Mouse (Mus musculus) hindlimb bud, embryonic 11.5 days (tissue): ENCODE results near the gene Mical2.

ENCODE experiments used
- DNase-seq: peaks from one replicate; pipeline ENCODE4 v3.0.0-alpha.2; 2012; ENCODE audit warnings: low read depth, low spot score; ENCODE audit errors: extremely low spot score

The Mical2 gene

DNA sequence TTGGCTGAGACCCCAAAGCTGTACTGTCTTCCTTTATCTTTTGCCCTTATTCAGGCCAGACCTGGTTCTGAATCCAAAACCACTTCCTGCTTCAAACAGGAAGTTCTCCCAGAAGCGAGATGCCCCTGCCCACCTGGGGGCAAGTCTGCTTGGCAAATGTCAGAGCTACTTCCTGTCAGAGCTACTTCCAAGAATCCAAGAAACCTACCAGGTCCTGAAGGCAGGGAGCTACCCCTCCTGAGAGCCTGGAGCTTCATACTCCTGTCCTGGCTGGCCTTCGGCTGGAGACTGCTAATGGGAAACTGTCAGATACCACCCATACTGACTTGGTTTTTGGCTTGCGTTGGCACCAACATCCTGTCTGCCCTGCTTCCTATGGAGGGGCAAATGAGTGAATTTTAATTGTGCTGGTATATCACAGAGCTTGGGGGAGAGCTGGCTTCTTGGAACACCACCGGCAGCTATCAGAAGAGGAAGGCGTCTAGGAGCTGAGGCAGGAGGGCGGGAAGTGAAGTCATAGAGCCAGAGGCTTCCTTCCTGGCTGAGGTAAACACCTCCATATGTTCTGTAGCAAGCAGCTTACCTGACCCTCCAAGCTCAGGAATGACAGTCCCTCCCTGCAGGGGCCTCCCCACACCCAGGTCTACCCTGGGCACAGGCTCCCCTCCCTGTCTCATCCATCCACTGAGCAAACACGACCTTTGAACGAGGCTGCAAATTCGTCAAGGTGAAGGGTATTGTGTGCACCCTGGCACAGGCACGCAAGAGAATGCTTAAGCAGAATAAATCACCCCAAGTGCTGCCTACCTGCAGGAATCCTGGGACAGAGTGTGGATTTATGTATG is 17.1 kb upstream of the Mical2 start:
- no peak for DNase-seq

GRCm38 (mm10) chr7:112209621-112210020 is 16.0 kb upstream of the Mical2 start:
- no peak for DNase-seq

DNA sequence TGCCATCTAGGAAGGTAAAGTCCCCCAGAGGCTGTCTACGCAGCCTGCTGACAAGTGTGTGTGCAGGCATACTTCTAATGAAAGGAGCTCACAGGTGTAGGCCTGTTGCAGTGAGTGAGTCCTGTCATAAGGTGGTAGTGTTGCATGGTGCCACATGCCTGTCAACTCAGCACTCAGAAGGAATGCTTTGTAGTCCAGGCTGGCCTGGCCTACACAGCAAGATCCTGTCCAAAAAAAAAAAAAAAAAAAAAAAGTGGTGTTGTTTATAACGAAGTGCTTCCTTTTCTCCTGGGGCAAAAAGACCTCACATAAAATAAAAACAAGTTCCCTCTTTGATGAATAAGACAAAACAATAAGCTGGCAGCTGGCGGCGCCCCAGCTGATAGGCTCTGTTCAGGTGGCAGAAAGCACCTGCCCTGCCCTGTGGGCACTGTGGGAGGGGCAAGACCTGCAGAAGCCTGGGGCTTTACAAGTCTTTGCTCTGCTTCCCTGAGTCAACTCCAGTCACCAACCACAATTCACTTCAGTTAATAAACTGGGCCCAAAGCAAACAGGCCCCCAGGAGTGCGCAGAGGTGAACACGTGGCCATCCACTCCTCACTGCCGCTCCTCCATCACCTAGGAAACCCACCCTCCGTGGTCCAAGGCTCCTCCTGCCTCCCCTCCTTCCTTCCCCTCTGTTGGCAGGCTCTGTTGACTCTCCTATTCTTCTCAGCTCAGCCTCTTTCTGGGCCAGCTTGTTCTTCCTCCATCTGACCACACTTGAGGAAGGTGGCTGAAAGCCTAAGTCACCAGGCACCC is 12.5 kb upstream of the Mical2 start:
- no peak for DNase-seq

GRCm38 (mm10) chr7:112215871-112216270 is 9.8 kb upstream of the Mical2 start:
- no peak for DNase-seq

DNA sequence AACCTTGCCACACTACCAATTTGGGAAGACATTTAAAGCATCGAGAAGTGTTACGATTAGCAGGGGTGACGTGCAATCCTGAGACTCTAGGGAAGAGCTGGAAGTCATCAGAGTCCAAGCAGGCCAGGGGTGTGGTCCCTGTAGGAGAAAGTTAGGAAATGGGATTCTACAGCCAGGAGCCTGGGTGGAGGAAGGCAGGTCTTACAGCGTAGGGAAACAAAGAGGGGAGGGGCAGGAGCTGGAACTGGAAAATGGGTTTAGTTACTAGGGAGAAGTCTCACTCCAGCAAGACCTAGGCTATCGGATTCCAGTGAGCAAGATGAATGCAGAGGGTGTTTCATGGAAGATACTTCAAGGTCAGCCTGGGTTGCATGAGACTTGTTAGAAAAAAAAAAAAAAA is 8.9 kb upstream of the Mical2 start:
- DNase-seq, result no peak

DNA sequence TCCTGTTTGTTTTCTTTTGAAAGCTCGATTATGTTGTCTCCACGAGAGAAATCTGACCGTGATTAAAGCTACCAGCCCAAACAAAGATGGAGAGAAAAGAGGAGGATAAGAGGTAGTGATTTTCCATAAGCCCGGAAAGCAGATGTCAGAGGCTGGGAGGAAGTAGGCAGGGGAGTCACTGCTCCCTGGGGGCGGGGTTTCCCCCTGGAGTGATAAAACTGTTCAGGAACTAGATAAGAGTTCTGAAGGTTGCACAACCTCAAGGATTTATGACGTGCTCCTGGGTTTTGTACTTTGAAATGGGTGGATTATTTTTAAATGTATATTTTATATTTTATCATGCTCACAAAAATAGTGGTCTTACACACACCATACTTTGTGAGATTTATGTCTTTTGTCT is 8.4 kb upstream of the Mical2 start:
- DNase-seq, result no peak

DNA sequence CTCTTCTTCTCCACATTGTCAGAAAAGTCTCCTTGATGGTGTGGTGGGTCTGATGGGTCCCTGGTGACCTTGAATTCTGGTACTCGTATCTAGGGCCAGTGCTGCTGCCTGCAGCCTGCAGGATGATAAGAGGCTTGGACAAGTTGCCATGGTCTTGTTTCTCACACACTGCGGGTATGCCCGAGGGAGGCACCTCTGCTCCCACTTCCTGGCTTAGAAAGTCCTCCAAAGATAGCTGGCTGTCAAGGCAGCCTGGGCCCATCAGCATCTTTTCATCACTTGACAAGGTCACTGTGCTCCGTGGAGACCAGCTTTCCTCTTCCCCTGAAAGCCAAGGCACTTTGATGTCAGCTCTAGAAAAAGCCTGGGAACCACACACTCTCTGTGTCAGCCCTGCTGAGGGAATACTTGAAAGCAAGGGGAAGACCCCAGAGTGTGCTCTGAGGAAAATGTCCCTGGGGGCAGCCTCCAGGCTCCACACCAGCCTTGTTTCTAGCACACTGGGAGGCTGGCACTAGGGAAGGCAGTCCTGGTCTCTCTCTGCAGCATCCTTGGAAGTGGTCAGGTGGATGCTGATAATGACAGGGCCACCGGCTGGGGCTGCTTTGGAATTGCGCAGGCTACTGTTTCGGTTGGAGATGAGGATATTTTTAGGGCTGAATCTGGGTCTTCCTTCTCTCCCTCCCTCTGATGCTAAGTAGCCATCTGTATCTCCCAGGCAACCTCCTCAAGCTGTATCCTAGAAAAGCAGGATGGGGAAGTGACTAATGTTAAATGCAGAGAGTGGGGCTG is 2.7 kb upstream of the Mical2 start:
- no peak for DNase-seq

DNA sequence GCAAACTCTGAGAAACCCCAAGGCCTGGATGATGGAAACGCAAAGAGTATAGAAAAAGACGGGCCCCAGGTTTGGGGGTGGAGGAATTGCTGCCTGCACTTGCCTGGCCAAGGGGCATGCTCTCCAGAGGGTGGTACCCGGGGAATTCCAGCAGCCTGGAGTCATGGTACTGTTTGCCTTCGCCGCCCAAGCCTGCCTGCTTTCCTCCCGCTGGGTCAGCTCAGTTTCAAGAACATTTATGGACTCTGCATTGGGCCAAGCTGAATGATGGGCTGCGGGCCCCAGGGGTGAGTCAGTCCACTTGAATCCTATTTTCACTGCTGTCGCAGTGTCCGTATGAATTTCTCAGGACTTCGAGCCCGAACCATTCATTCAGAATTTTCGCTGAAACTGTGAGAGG is 802 bp upstream of the Mical2 start:
- DNase-seq, result no peak

- DNase-seq, result no peak
Observed at GRCm38 (mm10) chr7:112226446-112227265, 1.0 kb downstream of the Mical2 start.

DNA sequence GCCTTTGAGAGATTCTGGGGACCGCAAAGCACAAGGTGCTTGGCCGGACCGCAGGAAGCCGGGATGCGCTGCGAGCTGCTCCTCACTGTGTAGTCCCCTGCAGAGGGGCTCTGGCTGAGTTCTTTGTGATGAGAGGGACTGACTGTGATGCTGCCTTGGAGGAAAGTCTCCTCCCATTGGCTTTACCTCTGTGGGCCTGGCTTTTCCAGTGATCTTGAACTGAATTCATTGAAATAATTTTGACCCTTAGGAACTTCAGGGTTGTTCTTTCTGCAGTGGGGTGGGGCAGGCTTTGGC is 1.6 kb downstream of the Mical2 start:
- DNase-seq, result no peak

DNA sequence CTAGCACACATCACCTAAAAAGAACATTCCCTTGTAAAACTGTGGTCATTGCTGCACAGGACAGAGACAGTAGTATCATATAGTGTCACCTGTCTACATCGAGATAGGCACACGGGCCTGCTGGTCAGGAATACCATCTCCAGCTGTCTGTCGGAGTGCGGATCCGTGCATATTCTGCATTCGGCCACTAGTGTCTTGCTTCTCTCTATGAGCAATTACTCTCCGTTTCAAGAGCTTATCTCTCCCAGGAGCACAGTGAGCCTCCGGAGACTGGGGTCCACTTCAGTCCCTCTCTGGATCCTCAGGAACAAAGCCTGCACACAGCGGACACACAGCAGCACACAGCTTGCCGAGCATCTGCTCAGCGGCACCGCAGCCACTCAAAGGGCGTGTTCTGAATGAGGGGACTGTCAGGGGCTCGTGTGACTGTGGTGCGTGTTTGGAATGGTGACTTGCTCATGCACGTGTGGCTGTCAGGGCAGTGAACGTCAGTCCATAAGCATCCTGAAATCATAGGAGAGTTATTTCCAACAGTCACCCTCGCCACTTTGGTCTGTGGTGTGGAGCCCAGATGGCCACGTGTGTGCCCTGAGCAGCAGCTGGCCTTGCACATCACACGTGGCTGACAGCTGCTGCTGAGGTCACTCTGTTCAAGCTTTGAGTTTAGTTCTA is 3.3 kb downstream of the Mical2 start:
- DNase-seq, result no peak

- DNase-seq, result no peak
Observed at GRCm38 (mm10) chr7:112231731-112232130, 6.1 kb downstream of the Mical2 start.

- DNase-seq, result no peak
Observed at GRCm38 (mm10) chr7:112233345-112234005, 7.8 kb downstream of the Mical2 start.

GRCm38 (mm10) chr7:112234410-112234809 is 8.8 kb downstream of the Mical2 start:
- no peak for DNase-seq

- no peak for DNase-seq
Observed at GRCm38 (mm10) chr7:112235493-112235892, 9.8 kb downstream of the Mical2 start.

DNA sequence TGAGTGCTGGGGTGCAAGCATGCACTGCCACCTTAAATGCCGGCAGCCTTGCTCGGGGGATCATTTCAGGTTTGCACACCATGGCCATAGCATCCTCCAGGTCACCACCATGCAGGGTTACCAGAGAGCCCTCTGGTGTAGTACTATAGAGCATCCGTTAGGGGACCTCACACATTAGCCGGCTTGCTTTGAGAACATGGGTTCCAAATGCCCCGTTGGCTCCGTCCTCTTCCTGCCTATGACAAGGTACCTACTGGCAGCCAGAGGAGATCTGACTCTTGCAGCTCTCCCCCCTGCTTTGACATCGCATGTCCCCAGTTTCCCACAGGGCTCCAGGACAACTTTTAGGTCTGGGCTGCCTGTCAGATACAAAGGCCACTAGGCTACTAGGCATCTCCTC is 11.6 kb downstream of the Mical2 start:
- DNase-seq, result no peak

DNA sequence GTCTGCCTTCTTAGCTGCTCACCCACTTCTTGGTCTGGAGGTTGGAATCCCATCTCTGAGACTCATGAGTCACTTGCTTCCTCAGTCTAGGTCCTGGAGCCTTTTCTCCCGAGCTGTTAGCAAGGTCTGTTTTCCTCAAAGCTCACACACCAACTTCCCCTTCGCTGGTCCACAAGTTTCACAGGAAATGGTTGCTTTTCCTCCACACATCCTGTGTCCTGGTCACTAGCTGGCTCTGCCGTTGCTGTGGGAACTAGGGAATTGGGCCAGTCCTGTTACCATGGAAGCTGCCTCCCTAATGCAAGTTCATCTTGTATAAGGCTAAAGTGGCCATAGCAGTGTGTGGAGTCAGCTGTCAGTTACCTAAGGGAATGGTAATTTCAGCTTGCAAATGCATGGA is 12.2 kb downstream of the Mical2 start:
- no peak for DNase-seq

DNA sequence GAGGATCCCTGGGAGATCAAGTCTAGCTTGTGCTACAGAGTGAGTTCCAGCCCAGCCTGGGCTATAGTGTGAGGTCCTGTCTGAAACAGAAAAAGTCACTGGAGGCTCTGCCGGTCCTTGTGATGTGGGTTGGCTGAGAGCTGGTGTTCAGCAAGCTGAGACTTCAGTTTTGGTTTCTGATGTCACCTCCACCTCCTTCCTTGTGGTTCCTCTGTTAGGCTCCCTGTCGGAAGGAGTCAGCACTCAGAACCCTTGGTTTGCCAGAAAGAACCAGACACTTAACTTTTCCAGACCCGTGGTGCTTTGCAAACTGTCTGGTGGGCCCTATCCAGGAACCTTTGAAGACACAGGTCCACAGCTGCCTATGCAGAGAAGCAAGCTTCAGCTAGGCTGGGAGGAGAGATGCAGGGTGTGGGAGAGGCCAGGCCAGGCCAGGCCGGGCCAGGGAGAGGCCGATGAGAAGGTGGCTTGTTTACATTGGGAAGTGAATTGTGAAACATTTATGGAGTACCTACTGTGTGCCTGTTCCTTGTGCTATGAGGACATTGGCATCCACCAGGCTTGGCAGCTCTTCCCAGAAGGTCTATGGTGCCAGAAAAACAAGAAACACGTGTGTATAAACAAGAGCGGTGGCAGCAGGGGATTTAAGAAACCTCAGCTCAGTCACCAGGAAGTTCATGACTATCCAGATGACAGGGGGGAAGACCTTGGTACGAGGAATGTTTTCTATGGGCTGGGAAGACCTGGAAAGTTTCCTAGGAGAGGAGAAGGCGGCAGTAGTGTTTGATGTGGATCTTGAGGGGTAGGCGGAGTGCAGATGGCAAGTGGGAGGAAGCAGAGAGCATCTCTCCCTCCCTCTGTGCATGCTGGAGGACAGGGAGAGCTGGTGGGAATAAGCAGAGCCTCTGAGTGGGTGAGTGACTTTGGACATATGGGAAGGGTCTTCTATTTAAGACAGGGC is 13.4 kb downstream of the Mical2 start:
- DNase-seq, result no peak

DNA sequence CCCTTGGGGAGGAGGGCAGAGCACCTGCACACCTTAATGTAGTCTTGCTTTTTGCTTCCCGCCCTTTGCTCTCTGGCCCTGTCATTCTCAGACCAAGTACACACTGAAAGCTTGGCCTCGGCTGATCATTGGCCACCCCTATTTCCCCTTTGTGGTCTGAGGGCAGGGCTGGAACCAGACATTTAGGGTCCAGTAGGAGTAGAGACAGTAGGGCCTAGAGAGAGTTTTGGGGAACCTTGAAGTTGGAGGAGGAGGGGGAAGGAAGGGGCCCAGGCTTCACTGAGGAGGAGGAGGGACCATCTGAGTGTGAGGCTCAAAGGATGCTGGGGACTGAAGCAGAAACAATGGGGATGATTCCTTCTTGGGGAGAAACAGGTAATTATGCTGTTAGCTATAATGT is 15.1 kb downstream of the Mical2 start:
- DNase-seq, result no peak
